Mouse (Mus musculus): ENCODE results near the gene 1700020N01Rik.

The 1700020N01Rik gene

GRCm38 (mm10) chr10:21604476-21604875 is 11.5 kb downstream of the 1700020N01Rik start:
- no peak for DNase-seq (ENCODE audit: extremely low spot score, low spot score)

DNA sequence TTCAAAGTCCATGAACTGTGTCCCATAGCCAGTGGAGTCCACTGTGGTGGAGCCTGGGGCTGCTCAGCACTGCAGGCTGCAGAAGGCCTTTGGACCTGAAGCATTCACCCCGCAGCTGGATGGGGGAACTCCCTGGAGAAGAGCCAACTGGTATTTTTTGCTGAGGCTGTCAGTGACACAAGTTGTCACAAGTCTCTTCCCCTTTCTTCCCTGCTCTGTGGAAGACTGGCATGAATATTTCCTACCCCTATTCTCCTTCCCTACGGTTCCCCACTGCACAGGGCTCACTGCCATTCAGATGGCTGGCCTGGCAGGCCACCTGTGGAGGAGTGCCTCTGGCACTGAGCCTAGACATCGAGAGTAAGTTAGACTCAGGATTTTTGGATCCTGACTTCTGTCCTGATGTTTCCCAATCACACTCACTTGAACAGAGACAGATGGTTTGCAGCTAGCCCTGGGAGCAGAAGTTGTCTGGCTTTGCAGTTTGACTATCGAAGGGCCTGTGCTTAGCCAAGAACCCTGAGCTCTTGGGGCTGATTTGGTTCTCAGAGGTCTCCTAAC is 12.1 kb downstream of the 1700020N01Rik start:
- DNase-seq (ENCODE audit: extremely low spot score, low spot score): no peak

DNA sequence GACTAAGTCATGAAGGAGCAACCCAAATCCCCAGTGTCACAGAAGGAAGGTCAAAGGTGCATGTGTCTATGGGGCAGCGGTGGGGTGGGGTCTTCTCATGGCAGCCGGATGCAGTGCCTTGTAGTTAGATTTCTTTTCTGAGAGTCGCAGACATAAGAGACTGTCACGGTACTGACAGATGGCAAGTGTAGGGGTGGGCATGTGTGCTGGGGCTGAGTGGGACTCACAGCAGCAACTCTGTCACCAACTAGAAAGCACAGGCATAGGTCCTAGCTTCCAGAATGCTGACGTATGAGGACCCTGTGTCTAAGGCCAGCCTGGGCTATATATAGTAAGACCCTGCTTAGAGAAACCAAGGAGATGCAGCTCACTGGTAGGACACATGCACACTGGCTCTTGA is 12.7 kb downstream of the 1700020N01Rik start:
- no peak for DNase-seq (ENCODE audit: extremely low spot score, low spot score)

GRCm38 (mm10) chr10:21606931-21607330 is 14.0 kb downstream of the 1700020N01Rik start:
- no peak for DNase-seq (ENCODE audit: extremely low spot score, low spot score)

DNA sequence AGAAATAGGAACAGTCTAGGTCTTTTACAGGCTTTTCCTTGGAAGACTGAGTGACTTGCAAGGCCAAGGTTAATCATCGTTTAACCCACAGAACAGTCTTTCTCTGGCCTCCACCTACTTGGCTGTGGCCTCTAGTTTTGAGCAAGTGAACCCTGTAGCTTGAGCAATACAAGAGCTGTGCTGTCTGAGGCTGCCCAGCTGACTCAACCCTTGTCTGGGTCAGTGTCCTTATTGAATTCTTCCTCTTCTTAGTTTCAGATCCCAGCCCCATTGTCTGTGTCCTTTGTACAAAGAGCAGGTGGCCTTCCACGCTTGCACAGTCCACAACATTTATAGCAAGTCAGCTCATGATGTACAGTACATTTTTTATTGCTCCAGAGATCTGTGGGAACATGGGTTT is 16.6 kb downstream of the 1700020N01Rik start:
- no peak for DNase-seq (ENCODE audit: extremely low spot score, low spot score)

GRCm38 (mm10) chr10:21613021-21613860 is 20.3 kb downstream of the 1700020N01Rik start:
- no peak for DNase-seq (ENCODE audit: extremely low spot score, low spot score)

- no peak for DNase-seq (ENCODE audit: extremely low spot score, low spot score)
These were observed 21.6 kb downstream of the 1700020N01Rik start for GRCm38 (mm10) chr10:21614520-21614919.

- DNase-seq (ENCODE audit: extremely low spot score, low spot score): no peak
These were observed 26.0 kb downstream of the 1700020N01Rik start for GRCm38 (mm10) chr10:21618745-21619508.

GRCm38 (mm10) chr10:21622065-21622464 is 29.1 kb downstream of the 1700020N01Rik start:
- DNase-seq (ENCODE audit: extremely low spot score, low spot score): no peak

DNA sequence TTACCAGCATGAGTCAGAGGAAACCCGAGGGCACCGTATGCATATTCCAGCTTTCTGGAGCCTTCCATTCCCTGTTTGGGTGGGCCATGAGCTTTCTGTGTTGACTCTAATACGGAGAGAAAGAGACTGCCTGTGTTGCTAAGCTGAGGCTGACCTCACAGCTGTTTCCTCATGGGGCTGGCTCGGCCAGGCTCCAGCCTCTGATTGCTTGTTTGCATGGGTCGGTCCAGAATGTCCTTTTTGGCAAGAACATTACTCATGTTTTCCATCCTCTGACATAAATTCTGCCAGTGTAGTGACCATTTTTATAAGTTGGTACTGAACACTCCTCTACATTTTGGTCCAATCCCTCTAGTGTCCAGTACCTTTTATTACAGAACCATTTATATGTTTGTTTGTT is 35.6 kb downstream of the 1700020N01Rik start:
- no peak for DNase-seq (ENCODE audit: extremely low spot score, low spot score)

DNA sequence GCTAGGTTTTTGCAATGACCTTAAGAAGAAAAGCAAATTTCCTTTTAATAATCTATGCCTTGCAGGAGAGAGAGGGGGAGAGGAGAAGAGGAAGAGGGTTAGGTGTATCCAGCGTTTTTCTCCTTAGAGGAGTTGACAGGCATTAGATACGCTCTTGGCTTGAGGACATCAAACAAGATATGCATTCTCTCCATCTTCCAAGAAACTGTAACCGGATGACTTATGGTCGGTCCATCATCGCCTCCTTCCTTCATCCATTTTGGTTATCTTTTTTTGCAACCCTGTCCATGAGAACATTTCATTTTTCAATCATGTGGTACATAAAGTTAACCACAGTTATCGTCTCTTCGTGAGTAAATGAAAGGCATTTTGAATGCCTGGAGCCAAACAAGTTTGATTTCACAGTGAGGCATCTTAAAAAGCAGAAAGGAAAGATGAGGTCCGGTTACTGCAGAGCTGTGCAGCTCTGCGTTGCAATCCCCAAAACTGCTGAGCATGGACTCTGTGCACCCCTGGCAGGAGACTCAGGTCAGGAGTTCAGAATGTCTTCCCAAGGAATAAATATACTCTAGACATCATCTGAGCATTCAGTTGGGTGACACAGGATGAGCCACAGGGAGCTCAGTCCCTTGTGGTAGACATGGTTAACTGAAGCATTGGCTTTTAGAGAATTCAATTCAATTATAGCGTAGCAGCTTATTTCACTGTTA is 36.2 kb downstream of the 1700020N01Rik start:
- no peak for DNase-seq (ENCODE audit: extremely low spot score, low spot score)

DNA sequence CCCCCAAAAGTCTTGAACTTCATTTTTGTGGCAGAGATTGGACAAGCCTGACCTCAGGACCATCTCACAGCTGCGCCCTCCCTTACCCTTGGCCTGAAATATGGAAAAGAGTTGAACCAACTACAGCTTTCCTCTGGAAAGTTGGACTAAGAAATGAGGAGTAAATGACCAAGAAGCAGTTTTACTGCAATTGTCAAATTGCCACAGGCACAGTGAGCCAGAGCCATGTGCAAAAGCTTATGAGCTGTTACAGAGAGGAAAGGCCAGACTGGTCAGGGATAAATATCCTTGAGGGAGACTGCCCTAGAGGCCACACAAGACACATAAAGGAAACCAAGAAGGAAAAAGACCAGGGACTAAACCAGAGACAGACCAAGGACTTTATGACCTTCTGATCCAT is 38.5 kb downstream of the 1700020N01Rik start:
- no peak for DNase-seq (ENCODE audit: extremely low spot score, low spot score)

- no peak for DNase-seq (ENCODE audit: extremely low spot score, low spot score)
These were observed 39.7 kb downstream of the 1700020N01Rik start for GRCm38 (mm10) chr10:21632687-21633086.

- DNase-seq (ENCODE audit: extremely low spot score, low spot score): no peak
These were observed 43.2 kb downstream of the 1700020N01Rik start for GRCm38 (mm10) chr10:21635988-21636710.

GRCm38 (mm10) chr10:21636711-21637081 is 43.8 kb downstream of the 1700020N01Rik start:
- no peak for DNase-seq (ENCODE audit: extremely low spot score, low spot score)

GRCm38 (mm10) chr10:21651388-21651787 is 58.4 kb downstream of the 1700020N01Rik start:
- no peak for DNase-seq (ENCODE audit: extremely low spot score, low spot score)

GRCm38 (mm10) chr10:21652426-21653345 is 59.7 kb downstream of the 1700020N01Rik start:
- DNase-seq (ENCODE audit: extremely low spot score, low spot score): no peak

DNA sequence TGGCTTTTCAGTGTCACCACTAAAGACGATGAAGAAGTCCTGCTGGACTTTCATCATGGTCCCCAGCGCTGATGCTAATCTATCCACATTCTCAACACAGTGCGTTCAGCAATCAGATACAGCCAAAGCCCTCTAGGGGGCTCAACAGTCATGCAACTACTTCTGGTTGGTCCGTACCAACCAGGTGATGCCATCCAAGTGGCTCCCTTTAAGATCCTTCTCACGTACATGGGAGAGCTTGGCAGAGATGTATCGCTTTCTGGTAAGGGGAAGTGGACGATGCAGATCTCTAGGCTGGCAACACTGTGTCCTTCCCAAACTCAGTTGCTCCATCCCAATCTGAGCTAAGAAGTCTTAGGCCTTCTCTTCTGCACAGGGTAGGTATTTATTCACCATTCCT is 60.5 kb downstream of the 1700020N01Rik start:
- no peak for DNase-seq (ENCODE audit: extremely low spot score, low spot score)

GRCm38 (mm10) chr10:21659576-21660246 is 66.8 kb downstream of the 1700020N01Rik start:
- DNase-seq (ENCODE audit: extremely low spot score, low spot score): no peak
